Comparison of ENCODE assay signal across 19 mouse cellular contexts in the genomic region with DNA sequence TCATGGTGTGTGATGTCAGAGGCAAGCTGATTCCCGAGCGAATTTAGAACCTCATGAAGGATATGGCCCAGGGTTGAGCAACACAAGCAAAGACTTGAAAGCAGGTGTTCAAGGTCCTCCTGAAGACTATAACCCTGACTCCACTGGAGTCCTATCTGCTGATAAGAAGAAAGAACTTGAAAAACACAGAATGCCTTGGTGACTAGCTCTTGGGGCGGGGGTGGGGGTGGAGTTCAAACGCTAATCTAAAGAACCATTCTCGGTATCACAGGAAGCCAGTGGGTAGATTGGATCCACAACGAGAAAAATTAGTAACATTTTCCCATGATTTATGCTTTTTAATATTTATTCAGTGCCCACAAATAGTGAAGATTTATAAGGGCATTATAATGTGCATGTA.
"Had no signal": no experiment of that assay in that cellular context is flagged by ENCODE, and none has a peak within 500 bp of the region (broad histone marks: within the 10 kb centered on the region; RNA-seq: fewer than 3 reads in every experiment).

No protein-coding gene starts in this region.

- H3K4me2 ChIP-seq: lung, embryonic 14.5 days; midbrain, embryonic 13.5 days; neural tube, embryonic 13.5 days; neural tube, embryonic 15.5 days had no signal

- H3K4me3 ChIP-seq: megakaryocyte, embryonic 14.5 days; midbrain, embryonic 10.5 days; midbrain, embryonic 13.5 days; myocyte; neural tube, embryonic 13.5 days; neural tube, embryonic 15.5 days had no signal

- H3K36me3 ChIP-seq: midbrain, embryonic 10.5 days; midbrain, embryonic 13.5 days; neural tube, embryonic 13.5 days; neural tube, embryonic 15.5 days had no signal

- DNase-seq: lung, adult 18-20 months; lung, embryonic 14.5 days; lung, postnatal 10 days; lung, postnatal 4 days; retina, postnatal 1 day; right cerebral cortex, adult 18-20 months; right cerebral cortex, postnatal 25 days; right cerebral cortex, postnatal 4 days; spleen, adult 18-20 months; thymus, adult 2 months; thymus, postnatal 25 days; thymus, postnatal 4 days had no signal

- H3K4me1 ChIP-seq: midbrain, embryonic 10.5 days; neural tube, embryonic 13.5 days had no signal

- ATAC-seq: midbrain, embryonic 13.5 days; midbrain, embryonic 16.5 days had no signal

- H3K27ac ChIP-seq: midbrain, embryonic 10.5 days; midbrain, embryonic 13.5 days; neural tube, embryonic 13.5 days; neural tube, embryonic 15.5 days had no signal

- H3K9me3 ChIP-seq: midbrain, embryonic 10.5 days; midbrain, embryonic 13.5 days; neural tube, embryonic 13.5 days; neural tube, embryonic 15.5 days had no signal

- H3K9ac ChIP-seq: lung, embryonic 14.5 days; midbrain, embryonic 13.5 days; neural tube, embryonic 13.5 days; neural tube, embryonic 15.5 days had no signal

- H3K27me3 ChIP-seq: megakaryocyte, embryonic 14.5 days; midbrain, embryonic 13.5 days; neural tube, embryonic 13.5 days; neural tube, embryonic 15.5 days had no signal
